Mouse (Mus musculus): ENCODE results near the gene Snorc. TPM values are rescaled to one million over a fixed set of nuclear protein-coding genes. Genes with fewer than 3 reads are reported as not detected.

Snorc gene
- total RNA-seq, 1 experiment from 2014 or later = not detected

- no peak; the same call in 1 of the 2 replicates for ATAC-seq (replicated peaks; ENCODE audit: low read depth, poor library complexity, severe bottlenecking)
Measured at GRCm38 (mm10) chr1:87509561-87510165, 39.6 kb downstream of the Snorc start, which contains the start of gene Neu2. Neu2 (plus strand) TSS chr1:87509889.

- no peak; the same call in 1 of the 2 replicates for ATAC-seq (replicated peaks; ENCODE audit: low read depth, poor library complexity, severe bottlenecking)
Measured at GRCm38 (mm10) chr1:87510166-87510691, 40.2 kb downstream of the Snorc start.

- ATAC-seq (replicated peaks; ENCODE audit: low read depth, poor library complexity, severe bottlenecking) = no peak
Measured at GRCm38 (mm10) chr1:87510845-87511244, 40.8 kb downstream of the Snorc start.

- no peak for ATAC-seq (replicated peaks; ENCODE audit: low read depth, poor library complexity, severe bottlenecking)
Measured at GRCm38 (mm10) chr1:87520467-87520866, 50.4 kb downstream of the Snorc start.

- ATAC-seq (replicated peaks; ENCODE audit: low read depth, poor library complexity, severe bottlenecking) = no peak
Measured at GRCm38 (mm10) chr1:87521523-87521922, 51.5 kb downstream of the Snorc start.

GRCm38 (mm10) chr1:87525041-87525440 lies 55.0 kb downstream of the Snorc start:
- ATAC-seq (replicated peaks; ENCODE audit: low read depth, poor library complexity, severe bottlenecking) = no peak

Other genes with a start within 250 kb of the Snorc start
- gene Efhd1, start 205.9 kb upstream of the Snorc start, total RNA-seq (2017) = not detected in 2 replicates
- 134 and 174 TPM in 2 replicates for gene Gigyf2, start 143.3 kb upstream of the Snorc start, total RNA-seq (2017)
- not detected in 2 replicates for gene Kcnj13, start 75.5 kb upstream of the Snorc start, total RNA-seq (2017)
- not detected in 2 replicates for gene Neu2, start 39.6 kb downstream of the Snorc start, total RNA-seq (2017)
- gene Ngef, start 103.6 kb downstream of the Snorc start, total RNA-seq (2017) = not detected in 2 replicates
- gene Inpp5d, start 150.0 kb downstream of the Snorc start, total RNA-seq (2017) = 71.7 and 87.7 TPM in 2 replicates

All from common myeloid progenitor, adult 5-6 weeks (primary cell).